Mouse (Mus musculus): ENCODE results near the gene Fntb. TPM values are rescaled to one million over a fixed set of nuclear protein-coding genes. Genes with fewer than 3 reads are reported as not detected.
A peak's percentile ranks its signal among the peaks of the same experiment; 100 is the strongest.

The Fntb gene
- total and polyA plus RNA-seq, 2 experiments from 2014 or later: 33.2 to 36.2 TPM

DNA sequence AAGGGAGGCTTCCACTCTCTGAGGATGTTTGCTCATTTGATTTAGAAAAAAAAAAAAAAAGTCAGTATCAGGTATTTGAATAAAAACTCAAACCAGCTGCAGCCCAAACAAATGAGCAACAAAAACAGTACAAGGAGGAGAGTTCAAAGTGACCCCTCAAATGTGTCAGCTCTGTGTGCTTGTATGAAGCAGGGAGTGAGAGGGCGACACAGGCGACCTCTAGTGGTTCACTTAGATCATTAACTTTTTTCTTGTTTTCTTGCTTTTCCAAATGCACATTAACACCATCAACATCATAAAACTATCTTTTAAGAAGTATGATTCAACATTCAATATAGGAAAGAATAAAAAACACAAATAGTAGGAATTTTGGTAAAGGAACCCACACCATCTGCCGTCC is 67.3 kb downstream of the Fntb start:
- no peak overlapping the region for H3K4me2 ChIP-seq (ENCODE audit: low read depth, low read length)
- H3K4me1 ChIP-seq (ENCODE audit: insufficient read depth, low read length): no peaks in the 10 kb centered on the region
- no peak overlapping the region for H3K4me3 ChIP-seq (ENCODE audit: low read length)
- peak; percentile 86 for TF ChIP-seq CTCF (IDR thresholded peaks at IDR 0.05; ENCODE audit: low read depth)
- H3K27me3 ChIP-seq (ENCODE audit: insufficient read depth, low read length): no peaks in the 10 kb centered on the region
- no peaks in the 10 kb centered on the region for H3K9me3 ChIP-seq (ENCODE audit: low read length)
- DNase-seq (ENCODE audit: low spot score) (peak; percentile 69), ATAC-seq (no peak)
- WGBS: 5% methylated on average over 3 of the region's 3 CpGs
- H3K9ac ChIP-seq (replicated peaks; ENCODE audit: low read length): no peak overlapping the region
- H3K27ac ChIP-seq: no peak overlapping the region
- no peaks in the 10 kb centered on the region for H3K36me3 ChIP-seq (ENCODE audit: insufficient read depth, low read length)

DNA sequence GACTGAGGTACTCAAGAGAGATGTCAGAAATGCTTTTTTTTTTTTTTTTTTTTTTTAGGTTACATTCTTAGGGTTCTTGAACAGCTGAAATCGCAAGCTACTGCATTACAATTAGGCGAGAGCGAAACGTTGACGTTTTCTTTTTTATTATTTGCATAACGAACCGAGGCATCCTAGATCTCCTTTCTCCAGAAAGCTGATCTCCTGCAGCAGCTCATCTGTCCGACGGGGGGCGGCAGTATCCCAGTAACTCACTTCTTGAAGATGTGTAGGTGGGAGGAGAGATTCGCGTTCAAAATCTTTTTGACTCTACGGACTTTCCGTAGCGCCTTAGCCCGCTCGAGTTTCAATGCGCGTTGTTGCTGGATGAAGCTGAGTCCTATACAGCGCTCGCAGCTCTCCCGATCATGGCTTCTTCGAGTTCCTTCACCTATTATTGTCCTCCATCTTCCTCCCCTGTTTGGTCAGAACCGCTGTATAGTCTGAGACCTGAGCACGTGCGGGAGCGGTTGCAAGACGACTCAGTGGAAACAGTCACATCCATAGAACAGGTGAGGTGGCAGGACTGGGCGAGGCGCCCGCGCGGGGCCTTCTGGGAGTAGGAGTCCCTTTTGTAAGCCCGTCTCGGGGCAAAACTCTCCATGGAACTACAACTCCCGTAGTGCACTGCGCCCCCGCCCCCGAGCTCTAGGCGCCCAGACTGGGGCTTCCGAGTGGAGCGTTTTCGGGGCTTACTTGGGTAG is 71.9 kb downstream of the Fntb start:
- ATAC-seq: peak; percentile 98
- peak; percentile 86 for TF ChIP-seq CTCF (IDR thresholded peaks at IDR 0.05; ENCODE audit: low read depth)
- 0 out of 2 replicates have a peak, but pooled peaks cover 3% of the 10 kb centered on the region for H3K4me1 ChIP-seq (ENCODE audit: insufficient read depth, low read length)
- under 1% methylated on average over 43 of the region's 43 CpGs for WGBS
- H3K9ac ChIP-seq (replicated peaks; ENCODE audit: low read length): peak overlapping the region; percentile 54
- peak overlapping the region; percentile 67 for H3K4me3 ChIP-seq (ENCODE audit: low read length)
- peak overlapping the region; percentile 61 for H3K4me2 ChIP-seq (ENCODE audit: low read depth, low read length)
- no peaks in the 10 kb centered on the region for H3K36me3 ChIP-seq (ENCODE audit: insufficient read depth, low read length)
- H3K9me3 ChIP-seq (ENCODE audit: low read length): no peaks in the 10 kb centered on the region
- DNase-seq (ENCODE audit: low spot score): peak; percentile 97
- peak overlapping the region; percentile 76 for H3K27ac ChIP-seq
- no peaks in the 10 kb centered on the region for H3K27me3 ChIP-seq (ENCODE audit: insufficient read depth, low read length)

- 12% methylated on average over 21 of the region's 21 CpGs for WGBS
- 0 out of 2 replicates have a peak, but pooled peaks cover 3% of the 10 kb centered on the region for H3K4me1 ChIP-seq (ENCODE audit: insufficient read depth, low read length)
- H3K36me3 ChIP-seq (ENCODE audit: insufficient read depth, low read length): no peaks in the 10 kb centered on the region
- no peak for TF ChIP-seq CTCF (IDR thresholded peaks at IDR 0.05; ENCODE audit: low read depth)
- DNase-seq (ENCODE audit: low spot score) (no peak), ATAC-seq (no peak; the same call in 1 of the 2 replicates)
- no peaks in the 10 kb centered on the region for H3K9me3 ChIP-seq (ENCODE audit: low read length)
- peak overlapping the region; percentile 61 for H3K4me2 ChIP-seq (ENCODE audit: low read depth, low read length)
- H3K9ac ChIP-seq (replicated peaks; ENCODE audit: low read length): peak overlapping the region; percentile 54
- no peaks in the 10 kb centered on the region for H3K27me3 ChIP-seq (ENCODE audit: insufficient read depth, low read length)
- H3K27ac ChIP-seq: peak overlapping the region; percentile 76
- peak overlapping the region; percentile 67 for H3K4me3 ChIP-seq (ENCODE audit: low read length)
Measured at GRCm38 (mm10) chr12:76837844-76838650, 72.7 kb downstream of the Fntb start.

DNA sequence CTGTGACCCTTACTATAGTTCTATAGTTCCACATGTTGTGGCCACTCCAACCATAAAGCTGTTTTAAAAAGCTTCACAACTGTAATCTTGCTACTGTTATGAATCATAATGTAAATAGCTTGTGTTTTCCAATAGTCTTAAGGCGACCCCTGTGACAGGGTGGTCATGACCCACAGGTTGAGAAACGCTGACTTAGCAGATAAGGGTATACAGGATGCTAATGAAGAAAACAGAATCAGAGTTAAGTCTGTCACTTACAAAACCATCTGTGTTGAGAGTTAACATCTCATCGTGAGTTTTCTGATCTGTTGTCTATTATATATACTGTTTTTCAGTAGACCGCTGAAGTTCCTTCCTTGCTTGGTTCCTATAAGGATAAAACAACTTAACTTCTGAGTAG is 73.9 kb downstream of the Fntb start:
- whole genome bisulfite sequencing: 93% methylated on average over 4 of the region's 4 CpGs
- Histone ChIP-seq H3K27me3 (ENCODE audit: insufficient read depth, low read length) (no peaks in the 10 kb centered on the region), H3K9me3 (ENCODE audit: low read length) (no peaks in the 10 kb centered on the region), H3K4me2 (ENCODE audit: low read depth, low read length) (no peak overlapping the region), H3K27ac (no peak overlapping the region), H3K9ac (replicated peaks; ENCODE audit: low read length) (no peak overlapping the region), H3K4me3 (ENCODE audit: low read length) (no peak overlapping the region), H3K4me1 (ENCODE audit: insufficient read depth, low read length) (0 out of 2 replicates have a peak, but pooled peaks cover 3% of the 10 kb centered on the region), H3K36me3 (ENCODE audit: insufficient read depth, low read length) (no peaks in the 10 kb centered on the region)
- ATAC-seq (no peak), DNase-seq (ENCODE audit: low spot score) (no peak)
- no peak for TF ChIP-seq CTCF (IDR thresholded peaks at IDR 0.05; ENCODE audit: low read depth)

DNA sequence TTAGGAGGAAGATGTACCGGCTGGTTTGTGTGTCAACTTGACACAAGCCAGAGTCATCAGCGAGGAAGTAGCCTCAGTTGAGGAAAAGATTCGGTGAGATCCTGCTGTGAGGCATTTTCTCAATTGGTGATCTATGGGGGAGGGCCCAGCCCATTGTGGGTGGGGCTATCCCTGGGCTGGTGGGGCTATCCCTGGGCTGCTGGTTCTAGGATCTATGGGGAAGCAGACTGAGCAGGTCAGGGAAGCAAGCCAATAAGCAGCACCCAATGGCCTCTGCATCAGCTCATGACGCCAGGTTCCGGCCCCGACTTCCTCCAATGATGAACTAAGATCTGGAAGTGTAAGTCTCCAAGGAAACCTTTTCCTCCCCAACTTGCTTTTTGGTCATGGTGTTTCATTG is 74.7 kb downstream of the Fntb start:
- no peaks in the 10 kb centered on the region for H3K9me3 ChIP-seq (ENCODE audit: low read length)
- TF ChIP-seq CTCF (IDR thresholded peaks at IDR 0.05; ENCODE audit: low read depth): no peak
- H3K27me3 ChIP-seq (ENCODE audit: insufficient read depth, low read length): no peaks in the 10 kb centered on the region
- no peak overlapping the region for H3K4me3 ChIP-seq (ENCODE audit: low read length)
- ATAC-seq (no peak), DNase-seq (ENCODE audit: low spot score) (no peak)
- no peak overlapping the region for H3K4me2 ChIP-seq (ENCODE audit: low read depth, low read length)
- H3K36me3 ChIP-seq (ENCODE audit: insufficient read depth, low read length): no peaks in the 10 kb centered on the region
- no peak overlapping the region for H3K9ac ChIP-seq (replicated peaks; ENCODE audit: low read length)
- 0 out of 2 replicates have a peak, but pooled peaks cover 3% of the 10 kb centered on the region for H3K4me1 ChIP-seq (ENCODE audit: insufficient read depth, low read length)
- WGBS: 78% methylated on average over 6 of the region's 6 CpGs
- H3K27ac ChIP-seq: no peak overlapping the region

DNA sequence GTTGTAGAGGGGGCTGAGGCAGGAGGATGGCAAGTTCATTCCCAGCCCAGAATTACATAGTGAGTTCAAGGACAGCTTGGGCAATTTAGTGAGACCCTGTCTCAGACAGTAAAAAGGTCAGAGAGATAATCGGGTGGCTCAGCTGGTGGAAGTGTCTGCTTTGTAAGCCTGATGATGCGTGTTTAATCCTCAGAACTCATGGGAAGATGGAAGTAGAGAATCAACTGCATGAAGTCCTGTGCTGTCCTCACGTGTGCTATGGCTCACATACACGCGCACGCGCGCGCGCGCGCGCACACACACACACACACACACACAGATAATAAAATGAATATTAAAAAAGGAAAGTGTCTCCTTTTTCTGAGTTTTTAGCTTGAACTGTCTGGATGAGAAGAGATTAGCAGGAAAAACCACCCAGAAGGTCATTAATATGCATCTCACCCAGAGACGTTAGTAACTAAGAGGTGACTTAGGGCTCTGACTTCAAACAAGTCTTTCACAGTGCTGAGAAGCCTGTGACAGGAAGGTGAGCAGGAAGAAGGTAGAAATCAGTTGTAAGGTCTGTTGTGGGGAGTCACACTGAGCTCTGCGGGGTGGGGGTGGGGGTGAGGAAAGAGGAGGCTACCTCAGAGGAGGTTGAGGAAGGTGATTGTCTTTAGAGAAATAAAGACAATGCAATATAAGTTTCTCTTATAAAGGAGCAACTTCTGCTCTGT is 79.1 kb downstream of the Fntb start:
- Histone ChIP-seq H3K4me2 (ENCODE audit: low read depth, low read length) (no peak overlapping the region), H3K9ac (replicated peaks; ENCODE audit: low read length) (no peak overlapping the region), H3K27ac (no peak overlapping the region), H3K4me1 (ENCODE audit: insufficient read depth, low read length) (no peaks in the 10 kb centered on the region), H3K9me3 (ENCODE audit: low read length) (no peaks in the 10 kb centered on the region), H3K36me3 (ENCODE audit: insufficient read depth, low read length) (no peaks in the 10 kb centered on the region), H3K27me3 (ENCODE audit: insufficient read depth, low read length) (no peaks in the 10 kb centered on the region), H3K4me3 (ENCODE audit: low read length) (no peak overlapping the region)
- DNase-seq (ENCODE audit: low spot score): no peak
- ATAC-seq: no peak
- no peak for TF ChIP-seq CTCF (IDR thresholded peaks at IDR 0.05; ENCODE audit: low read depth)
- whole genome bisulfite sequencing: 88% methylated on average over 15 of the region's 15 CpGs
